Mouse (Mus musculus) adrenal gland (tissue): ENCODE measurements at regions not wholly inside any gene's neighbourhood (a gene's known extent, or its start where the extent isn't known, plus 50 kb on each side); places are given as distances from the start of the nearest gene placed in this dataset.

Experiments used
- intact Hi-C: fragments of 180-260 bp; cut with DNase I; formaldehyde crosslinking; loops from one replicate; pipeline ENCODE4 v1.15.1; 2025

GRCm38 (mm10) chr4:87718166-87718805 is 314.9 kb downstream of the Mllt3 start:
- intact Hi-C loops, result no loop called here

- intact Hi-C loops, result no loop called here
These were observed 317.8 kb downstream of the Mllt3 start for GRCm38 (mm10) chr4:87715212-87715933.

DNA sequence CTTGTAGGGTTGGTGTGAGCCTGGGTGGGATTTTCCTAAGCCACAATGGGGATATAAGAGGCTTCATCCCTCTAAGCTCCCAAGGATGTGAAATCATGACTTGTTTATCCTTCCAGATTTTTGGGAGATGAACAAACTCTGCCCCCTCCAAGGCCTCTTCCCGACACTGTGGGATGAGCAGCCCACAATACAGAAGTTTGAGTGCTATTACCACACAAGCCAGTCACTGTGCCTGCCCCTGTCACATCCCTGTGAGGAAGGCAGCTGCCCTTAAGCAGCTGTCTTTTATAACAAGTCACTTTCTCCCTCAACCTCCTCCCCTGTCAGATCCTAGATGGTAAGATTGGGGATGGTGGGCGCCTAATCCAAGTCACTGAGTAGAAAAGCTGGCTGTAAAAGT is 320.5 kb downstream of the Mllt3 start:
- intact Hi-C loops, result no loop called here

DNA sequence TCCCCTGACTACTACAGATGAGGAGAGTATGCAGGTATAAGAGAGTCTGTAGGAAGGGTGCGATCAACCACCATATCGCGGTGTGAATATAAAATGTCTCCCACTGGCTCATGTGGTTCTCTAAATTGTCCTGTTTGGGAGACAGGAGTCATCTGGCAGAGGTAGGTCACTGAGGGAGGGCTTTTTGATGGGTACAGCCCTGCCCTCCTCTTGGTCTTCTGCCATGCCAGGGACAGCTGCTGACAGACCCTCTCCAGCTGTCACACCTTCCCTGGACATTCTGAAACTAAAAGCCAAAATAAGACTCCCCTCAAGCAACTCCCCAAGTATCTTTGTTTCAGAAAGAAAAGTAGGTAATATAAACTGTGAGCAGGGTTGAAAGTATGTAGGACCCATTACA is 320.9 kb downstream of the Mllt3 start:
- intact Hi-C loops, result no loop called here

DNA sequence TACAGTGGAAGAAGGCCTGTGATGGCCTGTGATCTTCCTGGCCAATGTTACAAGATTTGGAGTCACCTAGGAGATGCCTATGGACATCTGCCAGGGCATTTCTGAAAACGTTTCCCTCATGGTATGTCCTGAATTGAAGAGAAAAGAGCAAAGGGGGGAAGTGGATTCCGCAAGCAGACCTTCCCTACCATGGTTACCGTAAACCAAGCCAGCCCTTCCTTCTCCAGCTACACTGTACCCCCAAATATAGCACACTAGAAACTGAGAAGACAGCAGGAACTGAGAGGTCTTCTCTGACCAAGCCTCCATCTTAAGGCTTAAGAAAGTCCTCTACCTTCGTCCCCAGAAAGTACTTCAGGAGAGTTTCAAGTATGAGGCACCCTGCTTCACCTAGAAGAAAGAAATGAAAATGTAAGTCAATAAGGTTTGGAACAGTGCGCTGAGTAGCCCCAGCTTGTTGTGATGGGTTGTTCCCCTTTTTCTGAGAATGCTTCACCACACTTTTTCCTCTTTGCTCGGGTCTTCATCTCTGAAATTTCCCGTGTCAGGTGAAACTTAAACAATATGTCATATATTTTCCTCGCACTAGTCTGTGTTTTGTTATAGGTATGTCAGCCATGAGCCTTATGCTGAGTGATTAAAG is 321.9 kb downstream of the Mllt3 start:
- intact Hi-C loops, result no loop called here

DNA sequence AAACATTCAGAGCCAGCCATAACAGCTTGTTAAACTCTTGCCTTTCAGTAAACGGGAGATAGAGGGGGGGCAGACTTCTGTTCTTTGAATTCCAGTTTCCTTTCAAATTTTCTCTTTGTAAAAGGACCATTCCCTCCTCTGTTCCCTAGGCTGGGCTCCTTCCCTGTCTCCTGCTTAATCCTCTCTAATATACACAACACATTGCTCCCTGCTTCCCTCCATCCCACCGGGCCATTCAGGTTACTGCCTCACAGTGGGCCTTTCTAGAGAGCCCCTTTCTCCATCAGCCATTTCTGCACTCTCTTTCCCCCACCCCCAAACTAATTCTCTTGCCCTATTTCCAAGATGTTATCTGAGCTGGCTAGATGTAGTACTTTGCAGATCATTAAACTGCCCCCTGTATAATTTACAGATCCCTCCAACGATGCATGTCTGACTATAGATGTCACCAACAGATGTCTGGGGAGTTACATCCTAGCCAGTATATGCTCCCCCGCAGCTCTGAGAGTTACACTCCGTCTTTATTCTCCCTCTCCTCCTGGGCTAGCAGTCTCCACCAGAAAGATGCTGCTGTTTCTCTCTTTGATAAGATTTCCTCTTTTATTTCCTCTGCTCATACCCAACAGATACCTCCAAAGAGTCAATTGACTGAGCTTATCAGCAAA is 324.1 kb downstream of the Mllt3 start:
- intact Hi-C loops, result no loop called here

DNA sequence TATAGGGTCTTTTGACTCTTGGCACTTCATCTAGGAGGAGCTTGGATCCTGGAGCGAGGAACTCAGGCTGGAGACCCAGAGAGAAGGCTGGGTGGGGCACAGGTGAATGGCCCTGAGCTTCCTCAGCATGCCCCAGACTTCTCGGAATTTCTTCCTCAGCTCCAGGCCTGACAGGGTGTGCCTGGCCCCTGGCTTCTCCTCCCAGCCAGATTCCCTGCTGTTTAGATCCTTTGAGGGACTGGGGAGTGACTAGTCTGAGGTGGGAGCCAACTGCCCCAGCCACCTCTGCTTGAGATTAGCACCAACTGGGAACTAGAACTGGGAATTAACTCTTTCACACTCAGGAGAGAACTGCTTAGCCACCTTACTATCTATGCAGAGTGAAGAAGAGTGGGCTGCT is 325.8 kb downstream of the Mllt3 start:
- intact Hi-C loops, result no loop called here

GRCm38 (mm10) chr4:87702834-87703233 is 330.3 kb downstream of the Mllt3 start:
- intact Hi-C loops, result no loop called here

DNA sequence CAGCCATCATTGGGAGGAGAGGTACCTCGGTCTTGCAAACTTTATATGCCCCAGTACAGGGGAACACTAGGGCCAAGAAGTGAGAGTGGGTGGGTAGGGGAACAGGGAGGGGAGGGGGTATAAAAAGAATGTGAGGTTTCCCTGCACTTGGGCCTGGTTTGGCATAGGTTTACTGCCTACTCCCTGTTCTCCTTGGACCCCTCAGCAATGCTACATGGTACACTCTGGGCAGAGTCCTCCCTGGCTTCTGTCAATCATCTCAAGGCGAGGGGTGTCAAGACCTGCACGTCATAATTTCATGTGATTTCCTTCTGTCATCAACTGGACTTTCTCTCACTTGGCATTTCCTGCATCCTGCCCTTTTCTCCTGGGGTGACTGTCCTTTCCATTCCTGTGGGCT is 330.9 kb downstream of the Mllt3 start:
- intact Hi-C loops, result no loop called here

DNA sequence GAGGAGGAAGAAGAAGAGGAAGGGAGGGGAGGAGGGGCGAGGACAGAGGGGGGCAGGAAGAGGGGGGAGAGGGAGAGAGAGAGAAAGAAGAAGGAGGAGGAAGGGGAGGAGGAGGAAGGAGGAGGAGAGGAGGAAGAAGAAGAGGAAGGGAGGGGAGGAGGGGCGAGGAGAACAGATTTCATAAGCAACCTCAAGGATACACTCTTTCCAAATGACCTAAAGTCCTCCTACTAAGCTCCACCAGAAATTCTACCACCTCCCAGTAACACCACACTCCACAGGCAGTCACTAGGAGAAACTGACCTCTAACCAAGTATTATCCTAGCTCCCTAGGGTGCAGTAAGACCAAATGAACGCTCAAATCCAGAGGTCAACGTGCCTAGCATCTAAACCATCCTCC is 332.1 kb downstream of the Mllt3 start:
- intact Hi-C loops, result no loop called here

GRCm38 (mm10) chr4:87700508-87700907 is 332.7 kb downstream of the Mllt3 start:
- intact Hi-C loops, result no loop called here

DNA sequence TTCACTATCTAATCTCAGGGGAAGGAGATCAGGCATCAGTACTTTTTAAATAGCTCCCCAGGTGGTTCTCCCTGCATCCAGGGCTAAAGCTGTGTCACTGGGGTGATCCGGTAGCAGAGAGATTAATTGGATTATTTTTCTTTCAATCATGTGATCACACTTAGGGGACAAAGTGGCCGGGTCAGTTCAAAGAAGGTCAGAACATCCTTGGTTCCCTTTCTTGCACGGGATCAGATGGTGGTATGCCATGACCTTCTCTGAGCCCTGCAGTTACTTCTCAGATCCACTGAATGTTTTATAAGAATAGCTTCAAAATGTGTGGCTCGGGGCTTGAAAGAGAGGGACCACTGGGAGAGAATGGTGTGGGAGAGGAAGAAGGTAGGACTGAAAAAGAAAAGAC is 333.6 kb downstream of the Mllt3 start:
- intact Hi-C loops, result no loop called here

DNA sequence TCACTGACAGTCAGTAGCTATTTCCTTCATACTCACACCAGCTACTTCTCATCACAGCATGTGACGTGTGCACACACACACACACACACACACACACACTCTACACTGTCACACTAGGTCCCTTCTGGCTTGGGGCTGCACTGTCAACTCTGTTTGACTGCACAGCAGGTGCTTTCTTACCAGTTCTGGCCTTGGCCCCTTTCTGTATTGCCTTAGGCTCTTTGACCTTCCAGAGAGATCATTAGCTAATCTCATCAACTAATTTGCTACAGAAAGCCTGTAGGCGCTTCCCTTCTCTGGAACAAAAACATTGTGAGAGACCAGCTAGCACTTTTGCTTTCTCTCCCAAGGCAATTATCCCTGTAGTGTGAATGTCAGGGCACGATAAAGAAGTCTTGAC is 334.4 kb downstream of the Mllt3 start:
- intact Hi-C loops, result no loop called here

DNA sequence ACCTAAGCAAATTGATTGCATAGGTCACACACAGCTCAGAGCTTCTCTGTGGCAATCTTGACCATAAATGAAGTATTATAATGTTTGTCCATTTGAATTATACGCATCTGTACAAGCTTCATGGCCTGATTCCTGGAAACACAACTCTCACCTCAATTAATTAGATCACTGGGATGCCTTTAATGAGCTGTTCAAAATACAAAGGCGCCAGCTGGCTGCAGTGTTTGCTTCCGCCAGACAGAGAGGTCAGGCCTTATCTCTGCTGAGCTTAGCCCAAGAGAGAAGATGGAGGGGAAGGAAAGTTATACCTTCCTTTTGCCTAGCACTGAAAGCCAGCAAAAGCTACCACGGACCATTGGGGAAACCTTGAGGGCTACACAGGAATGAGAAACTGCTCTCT is 336.2 kb downstream of the Mllt3 start:
- intact Hi-C loops, result no loop called here

DNA sequence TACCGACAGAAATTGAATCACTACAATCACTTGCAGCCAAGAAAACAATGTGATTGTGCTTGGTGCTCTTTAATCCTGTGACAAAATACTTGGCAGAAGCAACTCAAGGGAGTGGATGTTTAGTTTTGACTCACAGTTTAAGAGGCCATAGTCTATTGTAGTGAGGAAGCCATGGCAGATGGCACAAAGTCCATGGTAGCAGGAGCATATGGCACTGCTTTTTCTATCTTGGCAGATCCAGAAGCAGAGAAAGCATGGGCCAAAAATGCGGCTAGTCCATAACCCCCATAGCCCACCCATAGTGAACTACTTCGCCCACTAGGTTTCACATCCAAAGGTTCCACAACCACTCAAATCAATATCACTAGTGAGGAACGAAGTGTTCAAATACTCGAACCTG is 337.4 kb downstream of the Mllt3 start:
- intact Hi-C loops, result no loop called here

- intact Hi-C loops, result no loop called here
These were observed 340.4 kb downstream of the Mllt3 start for GRCm38 (mm10) chr4:87692741-87693140.

DNA sequence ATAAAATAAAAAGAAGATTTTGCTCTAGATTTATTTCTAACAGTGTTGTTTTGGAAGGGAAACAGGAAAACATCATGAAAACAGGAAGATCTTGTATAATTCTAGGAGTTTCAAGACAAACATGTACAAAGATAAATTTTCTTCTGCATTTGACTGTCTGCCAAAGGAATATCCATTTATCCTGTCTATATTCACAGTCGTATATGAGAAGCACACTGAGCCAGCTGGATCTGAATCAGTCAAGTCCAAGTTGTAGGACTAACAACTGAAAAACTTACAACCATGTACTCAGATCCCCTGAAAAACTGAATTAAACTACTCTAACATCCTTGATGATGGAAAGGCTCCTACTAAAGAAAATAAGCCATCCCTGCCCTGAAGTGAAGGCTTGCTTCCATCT is 348.2 kb downstream of the Mllt3 start:
- intact Hi-C loops, result no loop called here

DNA sequence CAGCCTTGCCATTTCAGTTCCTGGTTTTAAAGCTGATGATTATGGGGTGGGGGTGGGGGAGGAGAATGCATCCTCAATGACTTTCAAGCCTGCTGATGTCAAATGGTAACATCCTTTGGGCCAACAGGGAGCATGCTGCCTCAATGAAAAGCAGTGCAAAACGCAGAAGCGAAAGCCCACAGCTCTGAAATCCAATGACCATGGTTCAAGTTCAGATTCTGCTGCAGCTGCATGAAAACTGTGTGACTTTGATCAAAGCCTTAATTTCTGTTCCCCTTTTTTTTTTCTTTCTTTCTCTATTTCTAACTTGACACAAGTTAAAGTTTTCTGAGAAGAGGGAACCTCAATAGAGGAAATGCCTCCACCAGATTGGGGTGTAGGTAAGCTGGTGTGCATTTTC is 350.4 kb downstream of the Mllt3 start:
- intact Hi-C loops, result no loop called here

- intact Hi-C loops, result no loop called here
These were observed 362.1 kb downstream of the Mllt3 start for GRCm38 (mm10) chr4:87671101-87671500.

DNA sequence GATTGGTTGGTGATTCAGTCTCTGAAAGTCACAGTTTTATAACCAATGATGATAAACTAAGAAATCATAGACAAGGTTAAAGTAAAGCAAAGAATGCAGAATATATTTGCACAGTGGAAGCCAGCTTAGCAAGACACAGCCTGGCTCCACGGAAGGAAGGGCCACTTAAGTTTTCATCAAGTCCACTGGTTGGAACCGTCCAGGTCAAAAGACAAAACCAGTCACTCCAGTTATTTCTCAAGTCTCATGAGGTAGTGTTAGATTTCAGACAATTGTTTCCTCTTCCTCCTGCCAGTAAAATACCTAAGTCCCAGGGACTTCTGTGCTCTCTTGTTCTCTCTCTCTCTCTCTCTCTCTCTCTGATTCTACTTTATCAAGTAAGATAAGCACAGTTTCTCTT is 363.0 kb downstream of the Mllt3 start:
- intact Hi-C loops, result no loop called here

- intact Hi-C loops, result loop anchor here (5.0 kb wide), 1 partner anchor 242 kb away; no protein-coding TSS in a partner anchor
These were observed 363.7 kb downstream of the Mllt3 start for GRCm38 (mm10) chr4:87669480-87669879.

- intact Hi-C loops, result loop anchor here (5.0 kb wide), 1 partner anchor 241 kb away; no protein-coding TSS in a partner anchor
These were observed 364.9 kb downstream of the Mllt3 start for GRCm38 (mm10) chr4:87668314-87668713.
